21 mouse cellular contexts compared by ENCODE assay signal in the genomic region with DNA sequence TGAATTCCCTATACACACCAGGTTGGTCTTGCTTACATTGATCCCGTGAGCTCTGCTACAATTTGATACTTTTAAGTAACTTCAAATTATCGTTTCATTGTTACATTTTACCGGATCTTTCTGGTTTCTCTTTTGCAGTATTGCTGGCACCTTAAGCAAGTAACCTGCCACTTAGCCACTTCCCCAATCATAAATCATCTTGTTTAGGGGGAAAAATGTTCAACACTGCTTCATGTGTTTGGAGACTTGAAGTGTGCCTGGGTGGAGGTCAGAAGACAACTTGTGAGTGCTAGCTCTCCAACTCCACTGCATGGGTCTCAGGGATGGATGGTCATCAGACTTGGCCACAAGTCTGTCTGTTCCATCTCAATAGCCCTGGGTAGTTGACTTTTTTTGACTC.
"Had no signal": no experiment of that assay in that cellular context is flagged by ENCODE, and none has a peak within 500 bp of the region (broad histone marks: within the 10 kb centered on the region; RNA-seq: fewer than 3 reads in every experiment).

No protein-coding gene starts in this region.

- H3K4me3 ChIP-seq: liver, embryonic 15.5 days; lung, embryonic 15.5 days; megakaryocyte, embryonic 14.5 days; midbrain, embryonic 13.5 days; midbrain, embryonic 15.5 days; myocyte; neural tube, embryonic 13.5 days; neural tube, embryonic 15.5 days had no signal

- H3K9ac ChIP-seq: liver, embryonic 15.5 days; liver, postnatal 0 days; lung, embryonic 15.5 days; midbrain, embryonic 13.5 days; midbrain, embryonic 15.5 days; neural tube, embryonic 13.5 days; neural tube, embryonic 15.5 days had no signal

- H3K27me3 ChIP-seq: lung, embryonic 15.5 days; midbrain, embryonic 13.5 days had no signal

- ATAC-seq: liver, postnatal 0 days; lung, postnatal 0 days; midbrain, embryonic 13.5 days; midbrain, embryonic 15.5 days had no signal

- H3K27ac ChIP-seq: liver, embryonic 15.5 days; lung, embryonic 15.5 days; midbrain, embryonic 13.5 days; midbrain, embryonic 15.5 days; neural tube, embryonic 13.5 days; neural tube, embryonic 15.5 days had no signal

- H3K4me2 ChIP-seq: liver, embryonic 15.5 days; lung, embryonic 15.5 days; midbrain, embryonic 11.5 days; midbrain, embryonic 13.5 days; midbrain, embryonic 15.5 days; neural tube, embryonic 13.5 days; neural tube, embryonic 15.5 days had no signal

- DNase-seq: liver, postnatal 0 days; lung, adult 2 months; lung, postnatal 4 days; retina, postnatal 1 day; right cerebral cortex, adult 18-20 months; right cerebral cortex, postnatal 25 days; right cerebral cortex, postnatal 4 days; spleen, adult 18-20 months; thymus, adult 18-20 months; thymus, postnatal 14 days; thymus, postnatal 36 days had no signal

- H3K36me3 ChIP-seq: liver, embryonic 15.5 days; lung, embryonic 15.5 days; midbrain, embryonic 13.5 days; midbrain, embryonic 15.5 days; neural tube, embryonic 13.5 days; neural tube, embryonic 15.5 days had no signal

- H3K9me3 ChIP-seq: liver, embryonic 15.5 days; lung, embryonic 15.5 days; megakaryocyte, embryonic 14.5 days; midbrain, embryonic 13.5 days; midbrain, embryonic 15.5 days; neural tube, embryonic 13.5 days; neural tube, embryonic 15.5 days had no signal
